Mouse (Mus musculus): ENCODE results near the gene Unc5cl. TPM values are rescaled to one million over a fixed set of nuclear protein-coding genes. Genes with fewer than 3 reads are reported as not detected.

The Unc5cl gene
- polyA plus RNA-seq, 1 experiment from 2014 or later, result 0.27 TPM

DNA sequence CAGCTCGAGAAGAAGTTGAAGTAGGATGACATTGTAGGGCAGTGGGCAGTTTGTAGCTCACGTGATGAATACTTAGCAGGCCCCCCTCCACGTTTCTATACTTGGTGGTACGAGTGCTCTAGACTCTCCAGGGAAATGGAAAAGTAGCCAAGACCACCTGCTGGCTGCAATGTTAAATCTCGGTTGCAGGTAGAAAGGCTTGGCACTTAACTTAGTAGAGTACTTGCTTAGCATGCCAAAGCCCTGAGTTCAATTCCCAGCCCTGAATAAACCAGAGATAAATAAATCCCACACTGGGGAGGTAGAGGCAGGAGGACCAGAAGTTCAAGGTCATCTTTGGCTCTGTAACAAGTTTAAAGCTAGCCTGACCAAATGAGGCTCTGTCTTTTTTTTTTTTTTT is 20.2 kb upstream of the Unc5cl start:
- DNase-seq (ENCODE audit: extremely low spot score, low spot score), result no peak
- WGBS, result 80% methylated on average over 5 of the region's 5 CpGs
- H3K27me3 ChIP-seq (ENCODE audit: poor library complexity, severe bottlenecking), result no peaks in the 10 kb centered on the region
- peaks cover 46% of the 10 kb centered on the region for H3K4me1 ChIP-seq
- H3K9me3 ChIP-seq, result no peaks in the 10 kb centered on the region
- no peak overlapping the region for H3K4me3 ChIP-seq
- H3K36me3 ChIP-seq (replicated peaks), result no peaks in the 10 kb centered on the region
- no peak overlapping the region for H3K27ac ChIP-seq

DNA sequence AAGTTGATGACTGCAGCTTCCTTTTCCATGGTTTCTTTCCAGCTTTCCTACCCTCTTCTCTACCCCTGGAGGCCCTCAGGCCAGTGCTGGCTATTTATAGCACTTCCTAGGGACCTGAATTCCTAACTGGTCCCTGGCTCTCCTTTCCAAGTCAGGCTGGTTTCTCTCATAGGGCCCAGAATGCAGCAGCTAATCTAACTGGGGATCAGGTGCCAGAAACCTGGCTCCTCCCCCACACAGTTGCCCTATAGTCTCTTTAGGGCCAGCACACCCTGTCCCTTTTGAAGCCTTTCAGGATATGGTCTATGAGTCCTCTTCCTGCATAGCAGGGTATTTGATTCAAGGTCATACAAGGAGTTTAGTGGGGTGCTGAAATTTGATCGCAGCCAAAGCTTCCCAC is 18.2 kb upstream of the Unc5cl start:
- WGBS, result 79% methylated on average over 1 of the region's 1 CpGs
- Histone ChIP-seq H3K9me3 (no peaks in the 10 kb centered on the region), H3K27me3 (ENCODE audit: poor library complexity, severe bottlenecking) (no peaks in the 10 kb centered on the region), H3K27ac (peak overlapping the region; percentile 83), H3K4me3 (no peak overlapping the region), H3K4me1 (peaks cover 34% of the 10 kb centered on the region), H3K36me3 (replicated peaks) (no peaks in the 10 kb centered on the region)
- DNase-seq (ENCODE audit: extremely low spot score, low spot score), result no peak

DNA sequence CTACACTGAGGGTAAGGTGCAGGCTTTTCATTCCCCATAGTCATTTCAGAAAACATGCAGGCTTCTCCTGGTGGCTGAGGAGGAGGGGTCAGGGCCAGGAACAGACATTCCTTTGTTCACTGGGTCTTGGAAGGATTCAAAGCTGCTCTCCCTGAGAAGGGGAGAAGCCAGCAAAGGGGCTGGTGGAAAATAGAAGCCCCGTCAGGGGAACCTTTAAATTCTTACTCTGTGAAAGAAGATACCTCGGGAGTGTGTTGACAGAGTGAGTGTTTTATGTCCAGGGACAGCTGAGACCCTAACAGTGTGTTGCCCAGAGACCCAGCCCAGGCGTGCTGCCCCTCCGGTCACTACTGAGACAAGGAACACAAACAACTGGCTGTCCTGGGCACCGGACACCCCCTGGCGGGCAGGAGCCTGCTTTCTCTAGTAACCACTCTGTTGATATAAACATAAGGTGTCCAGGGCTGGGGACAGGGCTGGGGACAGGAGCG is 17.2 kb upstream of the Unc5cl start:
- Histone ChIP-seq H3K4me1 (peaks cover 30% of the 10 kb centered on the region), H3K36me3 (replicated peaks) (no peaks in the 10 kb centered on the region), H3K27ac (peak overlapping the region; percentile 83), H3K9me3 (no peaks in the 10 kb centered on the region), H3K4me3 (no peak overlapping the region), H3K27me3 (ENCODE audit: poor library complexity, severe bottlenecking) (no peaks in the 10 kb centered on the region)
- WGBS, result 38% methylated on average over 7 of the region's 7 CpGs
- DNase-seq (ENCODE audit: extremely low spot score, low spot score), result peak; percentile 38

DNA sequence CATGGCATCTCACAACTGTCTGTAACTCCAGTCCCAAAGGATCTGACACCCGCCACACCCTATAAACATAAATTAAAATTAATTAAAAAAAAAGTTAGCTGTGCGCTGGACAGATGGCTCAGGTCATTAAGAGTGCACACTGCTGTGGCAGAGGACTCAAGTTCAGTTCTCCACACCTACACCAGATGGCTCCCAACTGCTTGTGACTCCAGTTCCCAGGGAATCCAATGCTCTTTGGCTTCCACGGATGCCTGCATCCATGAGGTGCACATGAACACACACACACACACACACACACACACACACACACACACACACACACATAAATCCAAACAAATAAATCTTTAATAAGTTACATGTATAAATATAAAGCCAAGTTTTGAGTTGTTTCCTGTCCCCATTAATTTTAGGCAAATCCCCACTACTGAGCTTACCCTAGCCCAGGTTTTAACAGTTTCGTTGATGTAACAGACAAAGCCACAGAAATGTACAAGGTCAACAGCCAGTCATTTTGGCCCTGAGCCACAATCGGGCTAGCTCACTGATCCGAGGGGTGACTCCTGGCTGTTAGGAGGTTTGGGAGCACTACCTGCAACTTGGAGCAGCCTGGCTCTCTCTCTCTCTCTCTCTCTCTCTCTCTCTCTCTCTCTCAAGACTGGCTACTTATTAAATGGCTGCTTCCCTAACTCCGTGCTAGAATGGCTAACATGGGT is 11.8 kb upstream of the Unc5cl start:
- H3K4me3 ChIP-seq, result no peak overlapping the region
- no peaks in the 10 kb centered on the region for H3K27me3 ChIP-seq (ENCODE audit: poor library complexity, severe bottlenecking)
- H3K9me3 ChIP-seq, result no peaks in the 10 kb centered on the region
- no peak overlapping the region for H3K27ac ChIP-seq
- 80% methylated on average over 7 of the region's 7 CpGs for WGBS
- DNase-seq (ENCODE audit: extremely low spot score, low spot score), result no peak
- no peaks in the 10 kb centered on the region for H3K36me3 ChIP-seq (replicated peaks)
- peaks cover 8% of the 10 kb centered on the region for H3K4me1 ChIP-seq

DNA sequence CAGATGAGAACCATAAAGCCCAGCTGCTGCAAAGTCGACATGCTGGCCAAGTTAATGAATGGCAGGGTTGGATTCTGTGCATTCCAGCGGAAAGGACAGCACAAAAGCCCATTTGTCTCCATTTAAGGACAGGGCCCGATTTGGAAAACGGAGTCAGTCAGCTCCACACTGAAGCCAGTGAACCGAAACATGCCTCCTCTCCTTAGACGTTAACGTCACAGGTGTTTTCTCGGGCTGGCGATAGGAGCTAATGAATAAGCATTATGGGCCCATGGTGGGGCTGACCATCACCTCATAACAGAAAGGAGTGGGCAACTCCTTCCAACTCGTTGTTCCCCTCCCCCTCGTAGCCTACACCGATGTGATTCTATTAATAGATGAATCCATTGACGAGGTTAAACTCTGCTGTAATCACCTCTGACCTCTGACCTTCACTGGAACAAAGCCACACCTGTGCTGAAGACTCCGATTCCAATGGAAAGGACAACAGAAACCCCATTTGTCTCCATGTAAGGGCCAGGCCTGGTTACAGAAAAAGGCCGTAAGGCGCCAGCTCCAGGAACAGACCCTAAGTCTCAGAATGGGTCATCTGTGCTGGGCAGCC is 11.1 kb upstream of the Unc5cl start:
- Histone ChIP-seq H3K36me3 (replicated peaks) (no peaks in the 10 kb centered on the region), H3K27ac (no peak overlapping the region), H3K9me3 (no peaks in the 10 kb centered on the region), H3K4me1 (peaks cover 6% of the 10 kb centered on the region; the same call in 1 of the 2 replicates), H3K27me3 (ENCODE audit: poor library complexity, severe bottlenecking) (no peaks in the 10 kb centered on the region), H3K4me3 (no peak overlapping the region)
- DNase-seq (ENCODE audit: extremely low spot score, low spot score), result no peak
- 59% methylated on average over 16 of the region's 16 CpGs for WGBS

DNA sequence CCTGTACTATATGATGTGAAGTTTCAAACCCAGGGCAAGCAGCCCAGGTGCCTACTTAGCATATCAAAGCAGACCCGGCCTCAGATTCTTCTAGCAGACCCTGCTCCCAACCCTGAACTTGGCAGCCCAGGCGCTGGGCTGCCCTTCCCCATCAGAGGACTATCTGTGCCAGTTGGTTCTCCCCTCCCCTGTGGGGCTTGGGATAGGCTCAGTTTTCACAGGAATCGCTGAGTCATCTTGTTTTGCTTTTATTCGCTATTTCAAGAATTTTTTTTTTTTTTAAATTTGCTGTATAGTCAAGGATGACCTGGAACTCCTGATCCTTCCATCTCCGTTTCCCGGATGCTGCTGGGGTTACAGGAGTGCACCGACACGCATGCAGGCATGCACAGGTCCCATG is 7.0 kb upstream of the Unc5cl start:
- no peak overlapping the region for H3K27ac ChIP-seq
- peaks cover 13% of the 10 kb centered on the region for H3K4me1 ChIP-seq
- no peaks in the 10 kb centered on the region for H3K9me3 ChIP-seq
- no peaks in the 10 kb centered on the region for H3K36me3 ChIP-seq (replicated peaks)
- WGBS, result 80% methylated on average over 8 of the region's 8 CpGs
- H3K4me3 ChIP-seq, result no peak overlapping the region
- DNase-seq (ENCODE audit: extremely low spot score, low spot score), result no peak
- no peaks in the 10 kb centered on the region for H3K27me3 ChIP-seq (ENCODE audit: poor library complexity, severe bottlenecking)

DNA sequence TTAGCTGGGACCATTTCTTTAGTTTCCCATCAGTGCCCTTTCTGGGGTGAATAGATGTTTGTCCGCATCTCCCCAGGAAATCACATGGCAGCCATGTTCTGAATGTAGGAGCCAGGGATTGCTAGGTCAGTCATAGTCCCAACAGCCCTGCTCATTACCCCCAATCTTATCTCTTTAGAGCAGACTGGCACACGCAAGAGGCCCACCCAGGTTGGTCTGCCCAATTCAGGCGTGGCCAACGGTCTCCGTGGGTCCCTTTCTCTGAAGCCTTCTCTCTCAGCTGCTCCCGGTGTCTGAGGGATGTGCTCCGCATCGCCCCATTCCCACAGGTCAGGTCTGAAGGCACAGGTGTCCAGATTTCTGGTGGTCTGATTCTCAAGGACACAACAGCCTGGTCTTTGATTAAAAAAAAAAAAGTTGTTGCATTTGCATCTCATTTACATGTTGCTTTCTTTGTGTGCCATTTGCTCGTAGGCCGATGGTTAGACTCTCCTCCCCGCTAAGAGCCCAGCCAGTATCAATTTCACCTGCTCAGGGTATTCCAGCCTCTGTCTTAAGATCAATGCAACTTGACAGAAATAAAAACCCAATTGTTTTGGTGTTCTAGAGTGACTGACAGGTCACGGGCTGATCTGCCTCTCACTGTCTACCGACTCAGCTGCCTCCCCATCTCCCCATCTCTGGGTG is 3.9 kb upstream of the Unc5cl start:
- DNase-seq (ENCODE audit: extremely low spot score, low spot score), result no peak
- H3K27me3 ChIP-seq (ENCODE audit: poor library complexity, severe bottlenecking), result no peaks in the 10 kb centered on the region
- WGBS, result 86% methylated on average over 13 of the region's 13 CpGs

DNA sequence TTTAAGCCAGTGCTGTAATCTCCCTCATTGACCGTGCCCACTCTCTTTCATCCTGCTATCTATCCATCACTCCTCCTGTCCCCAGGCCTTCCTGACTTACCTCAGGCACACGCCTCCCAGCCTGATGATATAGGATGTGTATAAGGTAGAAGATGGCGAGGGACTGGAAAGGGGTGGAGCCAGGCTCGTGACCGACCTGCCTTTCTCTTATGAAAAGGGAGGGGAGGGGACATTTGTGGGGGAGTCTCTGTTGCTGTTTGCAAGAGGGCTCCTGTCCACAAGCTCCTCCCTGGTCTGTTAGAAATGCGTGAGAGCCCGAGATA is 3.4 kb upstream of the Unc5cl start, which contains the start of gene Tspo2:
TSS of gene Tspo2 (minus strand) at position 170 of the 323 bp plus-strand sequence.
- no peak within 1 kb of the TSS for H3K4me3 ChIP-seq
- H3K4me1 ChIP-seq, result peaks cover 16% of the 10 kb centered on the region
- no peaks in the 10 kb centered on the region for H3K36me3 ChIP-seq (replicated peaks)
- WGBS, result 81% methylated on average over 7 of the region's 7 CpGs
- H3K27ac ChIP-seq, result 0 out of 2 replicates have a peak within 1 kb of the TSS, but pooled peaks have one; percentile 48
- H3K9me3 ChIP-seq, result no peaks in the 10 kb centered on the region
- DNase-seq (ENCODE audit: extremely low spot score, low spot score), result no peak
- no peaks in the 10 kb centered on the region for H3K27me3 ChIP-seq (ENCODE audit: poor library complexity, severe bottlenecking)

More for the DNA sequence above, 3.9 kb upstream of the Unc5cl start:
- no peaks in the 10 kb centered on the region for H3K36me3 ChIP-seq (replicated peaks)
- H3K9me3 ChIP-seq, result no peaks in the 10 kb centered on the region
- H3K4me1 ChIP-seq, result peaks cover 16% of the 10 kb centered on the region
- H3K27ac ChIP-seq, result no peak overlapping the region
- H3K4me3 ChIP-seq, result no peak overlapping the region

DNA sequence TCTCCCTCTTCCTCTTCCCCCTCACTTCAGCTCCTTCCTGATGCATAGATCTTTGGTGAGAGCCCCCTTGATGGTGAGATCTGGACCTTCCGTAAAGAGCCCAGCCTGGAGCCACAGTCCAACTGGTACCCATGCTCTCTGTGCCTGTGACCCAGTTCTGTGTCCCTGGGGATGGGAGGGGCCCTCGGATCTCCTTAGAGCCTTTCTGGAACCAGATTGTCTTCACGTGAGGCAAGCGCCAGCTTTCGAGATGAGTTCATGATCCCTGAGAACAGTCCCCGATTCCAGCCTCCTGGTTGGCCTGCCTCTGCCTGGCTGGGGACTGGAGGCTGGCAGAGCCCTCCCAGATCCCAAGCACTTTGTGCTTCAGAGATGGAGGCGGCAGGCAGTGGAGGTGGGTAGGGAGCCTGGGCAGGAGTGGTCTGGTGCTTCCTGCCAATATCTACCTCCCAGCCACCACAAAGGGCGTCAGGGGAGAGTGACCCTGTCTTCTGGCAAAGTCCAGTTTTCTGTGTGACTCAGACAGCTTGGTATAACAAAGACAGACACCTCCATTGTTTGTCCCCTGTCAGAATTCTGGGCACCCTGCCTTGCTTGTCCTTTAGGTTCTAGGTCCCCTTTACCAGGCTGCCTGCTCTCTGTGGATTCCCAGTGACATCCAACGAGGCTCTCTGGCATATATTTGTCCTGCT is 2.8 kb upstream of the Unc5cl start:
- WGBS, result 76% methylated on average over 9 of the region's 9 CpGs

DNA sequence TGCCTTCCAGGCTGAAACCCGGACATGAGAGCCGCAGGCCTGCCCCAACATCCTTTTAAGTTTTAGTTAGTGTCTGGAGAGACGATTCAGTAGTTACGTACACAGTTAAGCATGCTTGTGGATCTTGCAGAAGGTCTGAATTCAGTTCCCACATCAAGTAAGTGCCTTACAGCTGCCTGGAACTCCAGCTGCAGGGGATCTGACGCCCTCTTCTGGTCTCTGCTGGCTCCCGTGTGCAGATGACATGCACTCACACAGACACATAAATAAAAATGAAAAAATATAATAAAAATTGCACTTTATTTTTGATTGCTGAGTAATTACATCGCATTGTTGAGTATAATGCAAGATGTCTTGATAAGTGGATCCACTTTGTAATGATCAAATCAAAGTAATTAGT is 1.2 kb upstream of the Unc5cl start:
- WGBS, result 78% methylated on average over 7 of the region's 7 CpGs
- H3K4me3 ChIP-seq, result no peak overlapping the region
- H3K27ac ChIP-seq, result no peak overlapping the region
- no peaks in the 10 kb centered on the region for H3K27me3 ChIP-seq (ENCODE audit: poor library complexity, severe bottlenecking)
- H3K9me3 ChIP-seq, result no peaks in the 10 kb centered on the region
- DNase-seq (ENCODE audit: extremely low spot score, low spot score), result no peak
- H3K36me3 ChIP-seq (replicated peaks), result no peaks in the 10 kb centered on the region
- peaks cover 16% of the 10 kb centered on the region for H3K4me1 ChIP-seq

More for the DNA sequence above, 2.8 kb upstream of the Unc5cl start:
- no peaks in the 10 kb centered on the region for H3K36me3 ChIP-seq (replicated peaks)
- H3K27ac ChIP-seq, result 0 out of 2 replicates have a peak overlapping the region, but pooled peaks have one; percentile 48
- no peaks in the 10 kb centered on the region for H3K9me3 ChIP-seq
- H3K4me3 ChIP-seq, result no peak overlapping the region
- no peaks in the 10 kb centered on the region for H3K27me3 ChIP-seq (ENCODE audit: poor library complexity, severe bottlenecking)
- peaks cover 16% of the 10 kb centered on the region for H3K4me1 ChIP-seq
- DNase-seq (ENCODE audit: extremely low spot score, low spot score), result no peak

DNA sequence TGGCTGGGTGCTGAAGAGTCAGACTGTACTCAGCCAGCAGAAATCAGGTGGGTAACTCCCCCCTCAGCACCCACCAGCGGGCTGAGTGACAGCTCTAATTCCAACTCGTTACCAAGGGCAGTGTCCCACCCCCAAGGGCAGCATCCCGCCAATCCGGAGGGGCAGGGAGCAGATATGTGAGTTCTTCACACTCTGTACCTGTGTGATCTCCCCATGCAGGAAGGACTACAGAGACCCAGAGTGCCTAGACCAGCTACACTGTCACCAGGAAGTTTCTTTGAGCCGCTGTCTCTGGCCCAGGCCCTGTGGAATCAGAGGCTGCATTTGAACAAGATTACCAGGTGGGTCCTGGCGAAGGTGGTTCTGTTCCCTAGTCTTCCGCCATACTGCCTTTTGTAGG is 511 bp upstream of the Unc5cl start:
- DNase-seq (ENCODE audit: extremely low spot score, low spot score), result no peak
- Histone ChIP-seq H3K4me3 (no peak overlapping the region), H3K27ac (no peak overlapping the region), H3K27me3 (ENCODE audit: poor library complexity, severe bottlenecking) (no peaks in the 10 kb centered on the region), H3K9me3 (no peaks in the 10 kb centered on the region), H3K4me1 (peaks cover 16% of the 10 kb centered on the region), H3K36me3 (replicated peaks) (no peaks in the 10 kb centered on the region)
- 60% methylated on average over 7 of the region's 7 CpGs for WGBS

DNA sequence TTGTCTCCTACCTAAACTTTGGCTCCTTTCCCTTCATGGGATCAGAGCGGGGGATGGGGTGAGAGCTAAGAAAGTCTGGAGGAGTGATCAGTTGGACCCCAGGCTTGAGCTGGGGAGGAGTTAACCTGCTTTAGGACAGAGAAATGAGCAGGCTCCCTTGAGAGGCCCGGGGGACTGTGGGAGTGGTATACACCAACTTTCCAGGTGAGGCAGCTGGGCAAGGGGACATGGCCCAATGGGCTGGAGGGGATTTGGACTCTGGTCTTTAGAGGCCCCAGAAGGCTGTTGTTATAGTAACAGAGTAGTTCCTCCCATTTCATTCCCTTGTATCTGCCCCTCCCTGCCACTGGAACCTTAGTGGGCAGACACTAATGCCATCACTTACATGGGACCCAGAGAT is 1.3 kb downstream of the Unc5cl start:
- WGBS, result 75% methylated on average over 2 of the region's 2 CpGs

More for the DNA sequence above, 1.3 kb downstream of the Unc5cl start:
- DNase-seq (ENCODE audit: extremely low spot score, low spot score), result no peak
- no peak overlapping the region for H3K27ac ChIP-seq
- peaks cover 16% of the 10 kb centered on the region for H3K4me1 ChIP-seq
- H3K36me3 ChIP-seq (replicated peaks), result no peaks in the 10 kb centered on the region
- H3K27me3 ChIP-seq (ENCODE audit: poor library complexity, severe bottlenecking), result no peaks in the 10 kb centered on the region
- H3K4me3 ChIP-seq, result no peak overlapping the region
- H3K9me3 ChIP-seq, result no peaks in the 10 kb centered on the region

Measured in forebrain, embryonic 10.5 days (tissue).